Mouse (Mus musculus) colon, adult 2 months (tissue): ENCODE data around the gene Synrg. TPM values are rescaled to one million over a fixed set of nuclear protein-coding genes. Genes with fewer than 3 reads are reported as not detected.

Experiments
- polyA plus RNA-seq: library from polyadenylated mRNA; depleted of rRNA; stranded (reverse); fragments of >200 nt; gene quantifications from 2 replicates; pipeline ENCODE4 v1.2.3, GENCODE M21; 2012; rRNA removed

Synrg gene
- 15.9 and 18.0 TPM in 2 replicates for polyA plus RNA-seq

DNA sequence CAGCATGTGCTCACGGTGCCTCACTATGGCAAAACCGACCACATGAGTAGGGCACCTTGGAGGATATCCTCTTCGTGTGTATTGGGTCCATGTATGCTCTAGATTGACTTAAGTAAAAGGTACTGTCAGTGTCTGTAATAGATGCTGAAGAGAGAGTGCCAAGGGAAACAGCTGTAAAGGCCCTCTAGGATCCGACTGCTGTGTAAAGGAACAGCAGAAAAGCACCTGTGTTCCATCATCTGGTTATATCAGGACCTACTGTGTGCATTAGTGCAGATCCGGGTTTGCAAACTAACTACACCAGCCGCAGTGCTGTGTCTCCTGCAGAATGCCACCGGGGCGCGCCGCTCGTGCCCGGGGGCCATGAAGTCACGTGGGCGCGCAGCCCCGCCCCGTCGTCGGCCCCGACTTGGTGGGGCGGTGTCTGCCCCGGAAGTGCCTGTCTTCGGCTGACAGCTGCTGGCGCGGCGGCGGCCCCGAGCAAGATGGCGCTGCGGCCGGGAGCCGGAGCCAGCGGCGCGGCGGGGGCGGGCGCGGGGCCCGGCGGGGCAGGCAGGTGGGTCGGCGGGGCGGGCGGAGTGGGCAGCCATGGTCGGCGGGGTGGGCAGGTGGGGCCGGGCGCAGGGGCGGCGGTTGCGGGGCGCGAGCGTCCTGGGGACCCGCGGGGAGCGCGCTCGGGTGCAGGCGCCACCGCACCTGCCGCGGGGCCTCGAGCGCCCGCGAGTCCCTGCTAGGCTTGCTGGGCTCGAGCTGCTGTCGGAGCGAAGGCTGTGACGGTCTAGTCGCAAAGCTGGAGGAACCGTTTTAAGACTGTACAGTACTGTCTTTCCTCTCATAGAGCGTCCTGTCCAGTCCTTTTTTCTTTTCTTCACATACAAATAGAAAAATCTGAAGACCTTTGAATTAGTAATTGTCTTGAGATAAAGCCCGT, at the start of gene Synrg:
Synrg (plus strand) TSS at position 438 of the 931 bp plus-strand sequence.

GRCm38 (mm10) chr11:83941950-83942840, 22.0 kb upstream of the Synrg start, which contains the start of gene Ddx52:
Gene Ddx52, plus strand, starts transcription at chr11:83942062.

GRCm38 (mm10) chr11:84069034-84069370, 104.8 kb downstream of the Synrg start, which contains the start of gene Dusp14:
Gene Dusp14, minus strand, starts transcription at chr11:84069261.

Other genes with a start within 250 kb of the Synrg start
- 1.1 and 1.6 TPM in 2 replicates for gene Wfdc21, start 217.5 kb upstream of the Synrg start, polyA plus RNA-seq
- 15.6 and 20.4 TPM in 2 replicates for gene Heatr6, start 210.7 kb upstream of the Synrg start, polyA plus RNA-seq
- 45.1 and 46.3 TPM in 2 replicates for gene Hnf1b, start 114.4 kb upstream of the Synrg start, polyA plus RNA-seq
- 1.5 and 1.7 TPM in 2 replicates for gene Ddx52, start 22.4 kb upstream of the Synrg start, polyA plus RNA-seq
- gene Dusp14, start 104.8 kb downstream of the Synrg start, polyA plus RNA-seq: 10.1 and 10.7 TPM in 2 replicates
- 4.2 and 5.0 TPM in 2 replicates for gene Tada2a, start 165.2 kb downstream of the Synrg start, polyA plus RNA-seq
- 8.0 and 8.6 TPM in 2 replicates for gene Acaca, start 165.2 kb downstream of the Synrg start, polyA plus RNA-seq
- gene Gm11437, start 203.0 kb downstream of the Synrg start, polyA plus RNA-seq: 0.47 and 0.73 TPM in 2 replicates